Mouse (Mus musculus) neural tube, embryonic 14.5 days (tissue): ENCODE measurements around the gene Taf9b. TPM values are rescaled to one million over a fixed set of nuclear protein-coding genes. Genes with fewer than 3 reads are reported as not detected.

Experiments
- ATAC-seq: fragments of 200-750 bp; cut with Nextera tagmentation; 2 replicates; pipeline ENCODE4 v1.8.0; 2017; ENCODE audit warnings: low read depth, mild to moderate bottlenecking, moderate TSS enrichment, moderate library complexity
- H3K27ac ChIP-seq: fragments of 300-500 bp; sonication (generic); 2 replicates; pipeline ENCODE4 v1.5.1; 2014; ENCODE audit warnings: low read depth, mild to moderate bottlenecking, control low read depth, low read length, moderate library complexity, mixed read lengths
- H3K27me3 ChIP-seq: fragments of 300-500 bp; sonication (generic); 2 replicates; pipeline ENCODE4 v1.6.1; 2014; ENCODE audit warnings: low read length; ENCODE audit not compliant: control insufficient read depth, insufficient read depth
- H3K36me3 ChIP-seq: fragments of 300-500 bp; sonication (generic); 2 replicates; pipeline ENCODE4 v1.6.1; 2014; ENCODE audit warnings: low read length, mixed read lengths; ENCODE audit not compliant: control insufficient read depth, insufficient read depth
- H3K4me1 ChIP-seq: fragments of 300-500 bp; sonication (generic); 2 replicates; pipeline ENCODE4 v1.6.1; 2014; ENCODE audit warnings: low read length; ENCODE audit not compliant: control insufficient read depth, insufficient read depth
- H3K4me2 ChIP-seq: fragments of 300-500 bp; sonication (generic); 2 replicates; pipeline ENCODE4 v1.6.1; 2014; ENCODE audit warnings: mild to moderate bottlenecking, low read depth, low read length, control low read depth
- H3K4me3 ChIP-seq: fragments of 300-500 bp; sonication (generic); 2 replicates; pipeline ENCODE4 v1.5.1; 2014; ENCODE audit warnings: low read depth, low read length, control low read depth, mixed read lengths
- H3K9ac ChIP-seq: fragments of 300-500 bp; sonication (generic); replicated peaks from 2 replicates; pipeline ENCODE4 v1.6.1; 2014; ENCODE audit warnings: low read depth, mild to moderate bottlenecking, control low read depth, low read length, mixed read lengths
- H3K9me3 ChIP-seq: fragments of 300-500 bp; sonication (generic); 2 replicates; pipeline ENCODE4 v1.6.1; 2016; ENCODE audit warnings: low read length; ENCODE audit not compliant: control insufficient read depth
- WGBS: fragments of 180-500 bp; shearing (Covaris S2); extraction: QIAGEN DNeasy Blood & Tissue Kit; methylation state at CpG from one replicate; pipeline ENCODE4 v1.1.7; 2014; 5-methylcytosine and 5-hydroxymethylcytosine counted together
- polyA plus RNA-seq: library from polyadenylated mRNA; unstranded; fragments of >200 nt; fragmentation: Nextera tagmentation; extraction: Ambion mirVana; gene quantifications from 2 replicates; pipeline ENCODE4 v1.2.1, GENCODE M21; 2014

Gene Taf9b
- polyA plus RNA-seq, 1 experiment from 2014 or later: 24.7 TPM

GRCm38 (mm10) chrX:106187737-106188136 is 33.2 kb downstream of the Taf9b start:
- Histone ChIP-seq H3K4me1 (peaks cover 9% of the 10 kb centered on the region; the same call in 1 of the 2 replicates), H3K9ac (peak overlapping the region; percentile 47), H3K4me3 (peak overlapping the region; percentile 47), H3K4me2 (peak overlapping the region; percentile 71), H3K27me3 (no peaks in the 10 kb centered on the region), H3K9me3 (no peaks in the 10 kb centered on the region), H3K36me3 (no peaks in the 10 kb centered on the region), H3K27ac (no peak overlapping the region; the same call in 1 of the 2 replicates)
- ATAC-seq: no peak
- 17% methylated on average over 12 of the region's 12 CpGs for WGBS

- Histone ChIP-seq H3K36me3 (no peaks in the 10 kb centered on the region), H3K4me2 (peak within 1 kb of the TSS; percentile 71), H3K9ac (peak within 1 kb of the TSS; percentile 47), H3K27ac (peak within 1 kb of the TSS; percentile 80), H3K4me3 (peak within 1 kb of the TSS; percentile 47), H3K9me3 (no peaks in the 10 kb centered on the region), H3K27me3 (no peaks in the 10 kb centered on the region), H3K4me1 (peaks cover 9% of the 10 kb centered on the region; the same call in 1 of the 2 replicates)
- 11% methylated on average over 52 of the region's 55 CpGs for WGBS
- peak; percentile 99 for ATAC-seq
Measured at GRCm38 (mm10) chrX:106186713-106187649, 34.0 kb downstream of the Taf9b start, which contains the start of gene Pgk1. Pgk1 (plus strand) TSS chrX:106187100.

- Histone ChIP-seq H3K9ac (no peak overlapping the region), H3K4me3 (no peak overlapping the region)
Measured at GRCm38 (mm10) chrX:106185706-106186105, 35.3 kb downstream of the Taf9b start.

GRCm38 (mm10) chrX:106184279-106184678 is 36.7 kb downstream of the Taf9b start:
- Histone ChIP-seq H3K4me2 (no peak overlapping the region), H3K4me1 (peaks cover 9% of the 10 kb centered on the region; the same call in 1 of the 2 replicates), H3K27me3 (no peaks in the 10 kb centered on the region), H3K27ac (no peak overlapping the region), H3K9me3 (no peaks in the 10 kb centered on the region), H3K36me3 (no peaks in the 10 kb centered on the region), H3K9ac (no peak overlapping the region), H3K4me3 (no peak overlapping the region)
- no peak for ATAC-seq
- WGBS: 43% methylated on average over 4 of the region's 4 CpGs

More at GRCm38 (mm10) chrX:106185706-106186105, 35.3 kb downstream of the Taf9b start:
- no peaks in the 10 kb centered on the region for H3K9me3 ChIP-seq
- no peak for ATAC-seq
- peak overlapping the region; percentile 80 for H3K27ac ChIP-seq
- H3K27me3 ChIP-seq: no peaks in the 10 kb centered on the region
- no peaks in the 10 kb centered on the region for H3K36me3 ChIP-seq
- peak overlapping the region; percentile 40; the same call in 1 of the 2 replicates for H3K4me2 ChIP-seq
- 23% methylated on average over 4 of the region's 5 CpGs for WGBS
- H3K4me1 ChIP-seq: peaks cover 9% of the 10 kb centered on the region; the same call in 1 of the 2 replicates

- Histone ChIP-seq H3K4me2 (no peak overlapping the region), H3K4me3 (no peak overlapping the region), H3K27me3 (no peaks in the 10 kb centered on the region), H3K4me1 (no peaks in the 10 kb centered on the region), H3K36me3 (no peaks in the 10 kb centered on the region), H3K9ac (no peak overlapping the region), H3K27ac (no peak overlapping the region), H3K9me3 (no peaks in the 10 kb centered on the region)
- no peak for ATAC-seq
- 59% methylated on average over 9 of the region's 9 CpGs for WGBS
Measured at GRCm38 (mm10) chrX:106176331-106176730, 44.6 kb downstream of the Taf9b start.

GRCm38 (mm10) chrX:106171853-106172154 is 49.2 kb downstream of the Taf9b start:
- Histone ChIP-seq H3K27ac (no peak overlapping the region), H3K36me3 (no peaks in the 10 kb centered on the region), H3K9ac (no peak overlapping the region), H3K4me2 (peak overlapping the region; percentile 35; the same call in 1 of the 2 replicates), H3K27me3 (no peaks in the 10 kb centered on the region), H3K4me1 (no peaks in the 10 kb centered on the region), H3K4me3 (peak overlapping the region; percentile 24; the same call in 1 of the 2 replicates), H3K9me3 (no peaks in the 10 kb centered on the region)
- 66% methylated on average over 5 of the region's 6 CpGs for WGBS
- 0 out of 2 replicates have a peak, but pooled peaks have one; percentile 38 for ATAC-seq

- H3K36me3 ChIP-seq: no peaks in the 10 kb centered on the region
- peak; percentile 94 for ATAC-seq
- WGBS: 16% methylated on average over 18 of the region's 18 CpGs
- peak overlapping the region; percentile 24; the same call in 1 of the 2 replicates for H3K4me3 ChIP-seq
- H3K9me3 ChIP-seq: no peaks in the 10 kb centered on the region
- no peaks in the 10 kb centered on the region for H3K4me1 ChIP-seq
- H3K27ac ChIP-seq: no peak overlapping the region
- peak overlapping the region; percentile 35 for H3K4me2 ChIP-seq
- no peak overlapping the region for H3K9ac ChIP-seq
- no peaks in the 10 kb centered on the region for H3K27me3 ChIP-seq
Measured at GRCm38 (mm10) chrX:106171106-106171852, 49.7 kb downstream of the Taf9b start.

GRCm38 (mm10) chrX:106165089-106165488 is 55.9 kb downstream of the Taf9b start:
- Histone ChIP-seq H3K27ac (no peak overlapping the region), H3K4me2 (no peak overlapping the region), H3K27me3 (no peaks in the 10 kb centered on the region), H3K4me1 (no peaks in the 10 kb centered on the region), H3K9ac (no peak overlapping the region), H3K4me3 (no peak overlapping the region), H3K36me3 (no peaks in the 10 kb centered on the region), H3K9me3 (no peaks in the 10 kb centered on the region)
- ATAC-seq: no peak
- 70% methylated on average over 1 of the region's 1 CpGs for WGBS
